ENCODE assay signal across 14 mouse cellular contexts in the genomic region with DNA sequence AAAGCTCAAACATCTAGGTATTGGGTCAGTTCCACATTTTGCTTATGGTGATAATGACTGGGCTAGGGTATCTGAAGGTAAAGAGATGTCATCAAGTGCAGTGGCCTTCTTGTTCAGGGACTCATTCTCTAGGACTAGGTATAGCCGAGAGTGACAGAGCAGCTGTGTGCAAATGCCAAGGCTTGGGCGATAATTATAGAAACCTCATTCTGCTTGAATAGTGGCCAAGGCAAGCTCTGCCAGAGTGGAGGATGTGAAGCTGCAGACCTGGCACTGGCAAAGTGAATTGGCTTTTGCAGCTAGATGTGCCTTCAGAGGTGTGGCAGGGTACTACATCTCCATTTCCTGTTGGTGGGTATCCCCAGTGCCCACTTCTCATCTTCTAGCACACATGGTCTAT.
DNase-seq lines count a peak whose midpoint lies in the region; ATAC-seq lines count a peak whose summit lies in the region.
"Had no signal": no experiment of that assay in that cellular context is flagged by ENCODE, and none has a peak within 500 bp of the region (broad histone marks: within the 10 kb centered on the region; RNA-seq: fewer than 3 reads in every experiment).

No protein-coding gene starts in this region.

- H3K9ac ChIP-seq in hindbrain, embryonic 14.5 days, result no peak overlapping the region
- no peak overlapping the region for H3K9ac ChIP-seq in kidney, embryonic 16.5 days (replicated peaks; ENCODE audit: low read length)
- H3K9ac ChIP-seq: forebrain, embryonic 15.5 days had no signal

- ATAC-seq in megakaryocyte-erythroid progenitor cell, adult 5-6 weeks (replicated peaks; ENCODE audit: low FRiP score, low TSS enrichment, poor library complexity, severe bottlenecking), result no peak
- ATAC-seq in hindbrain, embryonic 14.5 days (ENCODE audit: low FRiP score), result no peak
- no peak for ATAC-seq in kidney, embryonic 16.5 days (ENCODE audit: low FRiP score, low TSS enrichment)
- ATAC-seq: forebrain, embryonic 15.5 days; lung, postnatal 0 days had no signal

- no peaks in the 10 kb centered on the region for H3K4me1 ChIP-seq in hindbrain, embryonic 14.5 days (replicated peaks; ENCODE audit: control insufficient read depth, insufficient read depth, low read length)
- no peaks in the 10 kb centered on the region for H3K4me1 ChIP-seq in kidney, embryonic 16.5 days (ENCODE audit: insufficient read depth, low read length)
- H3K4me1 ChIP-seq: forebrain, embryonic 15.5 days; limb, embryonic 10.5 days had no signal

- no peak overlapping the region for H3K27ac ChIP-seq in hindbrain, embryonic 14.5 days
- no peak overlapping the region for H3K27ac ChIP-seq in kidney, embryonic 16.5 days (ENCODE audit: low read length)
- H3K27ac ChIP-seq: forebrain, embryonic 15.5 days; limb, embryonic 10.5 days had no signal

- H3K27me3 ChIP-seq in hindbrain, embryonic 14.5 days (ENCODE audit: control insufficient read depth, insufficient read depth, low read length), result no peaks in the 10 kb centered on the region
- H3K27me3 ChIP-seq in kidney, embryonic 16.5 days (ENCODE audit: insufficient read depth, low read length), result no peaks in the 10 kb centered on the region
- H3K27me3 ChIP-seq: forebrain, embryonic 15.5 days had no signal

- DNase-seq in adrenal gland, adult 2 months, result peak; percentile 5
- DNase-seq in adrenal gland, adult 18-20 months (ENCODE audit: low spot score in 2 of 2), result no peak
- DNase-seq in Muller cell, postnatal 12 days (ENCODE audit: inconsistent ontology term), result peak; percentile 6
- peak; percentile 28 to 47 for DNase-seq in frontal cortex, postnatal 36 days (ENCODE audit: low spot score in 2 of 2)
- peak; percentile 4 to 21 for DNase-seq in layer of hippocampus, postnatal 10 days (ENCODE audit: low spot score in 2 of 2)
- no peak for DNase-seq in hindbrain, embryonic 14.5 days (ENCODE audit: low spot score)
- DNase-seq: adrenal gland, postnatal 14 days; spleen, adult 18-20 months had no signal

- no peak overlapping the region for H3K4me2 ChIP-seq in hindbrain, embryonic 14.5 days (replicated peaks)
- H3K4me2 ChIP-seq in kidney, embryonic 16.5 days (replicated peaks; ENCODE audit: low read depth, low read length), result no peak overlapping the region
- H3K4me2 ChIP-seq: forebrain, embryonic 15.5 days had no signal

- no peaks in the 10 kb centered on the region for H3K36me3 ChIP-seq in hindbrain, embryonic 14.5 days (replicated peaks; ENCODE audit: control insufficient read depth, insufficient read depth)
- H3K36me3 ChIP-seq in kidney, embryonic 16.5 days (ENCODE audit: insufficient read depth, low read length), result no peaks in the 10 kb centered on the region
- H3K36me3 ChIP-seq: forebrain, embryonic 15.5 days; G1E; limb, embryonic 10.5 days had no signal

- H3K9me3 ChIP-seq in hindbrain, embryonic 14.5 days (ENCODE audit: control insufficient read depth, low read length), result no peaks in the 10 kb centered on the region
- H3K9me3 ChIP-seq in kidney, embryonic 16.5 days (ENCODE audit: low read length), result no peaks in the 10 kb centered on the region
- H3K9me3 ChIP-seq: forebrain, embryonic 15.5 days; G1E; limb, embryonic 10.5 days had no signal

- H3K4me3 ChIP-seq in hindbrain, embryonic 14.5 days (replicated peaks; ENCODE audit: low read length), result no peak overlapping the region
- H3K4me3 ChIP-seq in kidney, embryonic 16.5 days (ENCODE audit: low read length), result no peak overlapping the region
- H3K4me3 ChIP-seq: forebrain, embryonic 15.5 days; limb, embryonic 10.5 days had no signal

- 90% methylated on average over 2 of the region's 2 CpGs for WGBS in hindbrain, embryonic 14.5 days
- 94% methylated on average over 2 of the region's 2 CpGs for WGBS in kidney, embryonic 16.5 days

Comparison
In these comparisons a context has a peak if more than half of its experiments do, and no peak if none do; other contexts are left out.
1. DNase-seq: peak in adrenal gland, adult 2 months (single experiment), Muller cell, postnatal 12 days (single experiment), frontal cortex, postnatal 36 days (2 of 2) and layer of hippocampus, postnatal 10 days (2 of 2); none in adrenal gland, adult 18-20 months (0 of 2) and hindbrain, embryonic 14.5 days (single experiment).